Mouse (Mus musculus) adrenal gland, postnatal 25 days (tissue): ENCODE measurements around the gene Sptan1. TPM values are rescaled to one million over a fixed set of nuclear protein-coding genes. Genes with fewer than 3 reads are reported as not detected.
A peak's percentile ranks its signal among the peaks of the same experiment; 100 is the strongest.

Experiments used
- DNase-seq: peaks from one replicate; pipeline ENCODE4 v3.0.0; 2021; ENCODE audit warnings: mixed read lengths
- long read RNA-seq: library from polyadenylated mRNA; stranded (forward); transcript quantifications from one replicate; pipeline ENCODE4 v2.0.0, GENCODE M21; 2021
- total RNA-seq: library from RNA; stranded (reverse); gene quantifications from 2 replicates; pipeline ENCODE4 v1.2.3, GENCODE M21; 2021

Sptan1 gene
- 206 and 225 TPM in 2 replicates for total RNA-seq
- long read RNA-seq, partial matches to known transcripts: 24 of 29 reads
- long read RNA-seq, other reads (novel, unspliced or antisense): 4 of 29 reads

- DNase-seq: peak; percentile 99
Observed at GRCm38 (mm10) chr2:29965250-29965843, at the start of gene Sptan1. Gene Sptan1 (plus strand): TSS chr2:29965560.

GRCm38 (mm10) chr2:29917621-29918020, 47.7 kb upstream of the Sptan1 start:
- peak; percentile 47 for DNase-seq

- DNase-seq: peak; percentile 59
Observed at GRCm38 (mm10) chr2:29922011-29922410, 43.3 kb upstream of the Sptan1 start.

GRCm38 (mm10) chr2:29926542-29926941, 38.8 kb upstream of the Sptan1 start:
- DNase-seq: no peak

- peak; percentile 36 for DNase-seq
Observed at GRCm38 (mm10) chr2:29930506-29930905, 34.9 kb upstream of the Sptan1 start.

- no peak for DNase-seq
Observed at GRCm38 (mm10) chr2:29931194-29931593, 34.2 kb upstream of the Sptan1 start.

- DNase-seq: peak; percentile 97
Observed at GRCm38 (mm10) chr2:29934906-29935599, 30.3 kb upstream of the Sptan1 start, which contains the start of gene Gle1. Gene Gle1 (plus strand): TSS chr2:29935426.

- no peak for DNase-seq
Observed at GRCm38 (mm10) chr2:29940073-29940472, 25.3 kb upstream of the Sptan1 start.

GRCm38 (mm10) chr2:29940826-29941225, 24.5 kb upstream of the Sptan1 start:
- DNase-seq: no peak

GRCm38 (mm10) chr2:29944723-29945122, 20.6 kb upstream of the Sptan1 start:
- no peak for DNase-seq

- DNase-seq: no peak
Observed at GRCm38 (mm10) chr2:29948896-29949295, 16.5 kb upstream of the Sptan1 start.

GRCm38 (mm10) chr2:29961246-29961645, 4.1 kb upstream of the Sptan1 start:
- no peak for DNase-seq

GRCm38 (mm10) chr2:29964354-29965249, 758 bp upstream of the Sptan1 start:
- DNase-seq: no peak

GRCm38 (mm10) chr2:29965906-29966305, 546 bp downstream of the Sptan1 start:
- DNase-seq: peak; percentile 45

- DNase-seq: no peak
Observed at GRCm38 (mm10) chr2:29966826-29967225, 1.5 kb downstream of the Sptan1 start.

- DNase-seq: no peak
Observed at GRCm38 (mm10) chr2:29967768-29968167, 2.4 kb downstream of the Sptan1 start.

- no peak for DNase-seq
Observed at GRCm38 (mm10) chr2:29968638-29969037, 3.3 kb downstream of the Sptan1 start.

GRCm38 (mm10) chr2:29971838-29972635, 6.7 kb downstream of the Sptan1 start:
- DNase-seq: peak; percentile 86

GRCm38 (mm10) chr2:29973525-29973924, 8.2 kb downstream of the Sptan1 start:
- no peak for DNase-seq

GRCm38 (mm10) chr2:29977307-29977706, 11.9 kb downstream of the Sptan1 start:
- no peak for DNase-seq

- DNase-seq: no peak
Observed at GRCm38 (mm10) chr2:29980661-29981060, 15.3 kb downstream of the Sptan1 start.

- no peak for DNase-seq
Observed at GRCm38 (mm10) chr2:29991962-29992361, 26.6 kb downstream of the Sptan1 start.
